Mouse (Mus musculus) CD8-positive naive resting alpha-beta T cell, adult 2 months (primary cell): Measurements from ENCODE around the gene Ctnnd2.

Source experiments
- DNase-seq, 2 experiments: peaks; one replicate each; pipeline ENCODE4 v3.0.0; 2022; ENCODE audit warnings: low read depth in 2 of 2, low spot score in 2 of 2

The Ctnnd2 gene

GRCm38 (mm10) chr15:30701592-30701991, 529.2 kb downstream of the Ctnnd2 start:
- DNase-seq: no peak

- DNase-seq: no peak
These were observed 536.8 kb downstream of the Ctnnd2 start for GRCm38 (mm10) chr15:30709026-30709753.

GRCm38 (mm10) chr15:30709754-30710105, 537.3 kb downstream of the Ctnnd2 start:
- no peak for DNase-seq

GRCm38 (mm10) chr15:30714823-30715222, 542.4 kb downstream of the Ctnnd2 start:
- DNase-seq: no peak

- no peak for DNase-seq
These were observed 546.4 kb downstream of the Ctnnd2 start for GRCm38 (mm10) chr15:30718811-30719210.

GRCm38 (mm10) chr15:30719226-30719625, 546.8 kb downstream of the Ctnnd2 start:
- no peak for DNase-seq

- no peak for DNase-seq
These were observed 548.7 kb downstream of the Ctnnd2 start for GRCm38 (mm10) chr15:30721098-30721497.

GRCm38 (mm10) chr15:30726066-30726465, 553.7 kb downstream of the Ctnnd2 start:
- DNase-seq: no peak

- no peak for DNase-seq
These were observed 565.8 kb downstream of the Ctnnd2 start for GRCm38 (mm10) chr15:30738178-30738577.

GRCm38 (mm10) chr15:30740728-30741127, 568.3 kb downstream of the Ctnnd2 start:
- DNase-seq: peak; percentile 4 to 34

- no peak for DNase-seq
These were observed 585.6 kb downstream of the Ctnnd2 start for GRCm38 (mm10) chr15:30757991-30758390.

- DNase-seq: no peak
These were observed 589.8 kb downstream of the Ctnnd2 start for GRCm38 (mm10) chr15:30762211-30762610.

- DNase-seq: no peak
These were observed 590.4 kb downstream of the Ctnnd2 start for GRCm38 (mm10) chr15:30762695-30763285.

GRCm38 (mm10) chr15:30776931-30777330, 604.5 kb downstream of the Ctnnd2 start:
- DNase-seq: no peak

GRCm38 (mm10) chr15:30777801-30778200, 605.4 kb downstream of the Ctnnd2 start:
- DNase-seq: no peak

GRCm38 (mm10) chr15:30779903-30780302, 607.5 kb downstream of the Ctnnd2 start:
- DNase-seq: no peak

GRCm38 (mm10) chr15:30780977-30781376, 608.6 kb downstream of the Ctnnd2 start:
- DNase-seq: no peak

GRCm38 (mm10) chr15:30785706-30786320, 613.4 kb downstream of the Ctnnd2 start:
- DNase-seq: no peak

GRCm38 (mm10) chr15:30793260-30793659, 620.9 kb downstream of the Ctnnd2 start:
- no peak for DNase-seq

GRCm38 (mm10) chr15:30795723-30796122, 623.3 kb downstream of the Ctnnd2 start:
- no peak for DNase-seq

- no peak for DNase-seq
These were observed 655.3 kb downstream of the Ctnnd2 start for GRCm38 (mm10) chr15:30827424-30828263.
